In genomic region chr15:103171276-103171675, GRCm38 (mm10) we compare ENCODE assay signal across 12 mouse cellular contexts. TPM values are rescaled to one million over a fixed set of nuclear protein-coding genes. Genes with fewer than 3 reads are reported as not detected.
DNase-seq lines count a peak whose midpoint lies in the region; ATAC-seq and TF ChIP-seq lines count a peak whose summit lies in the region.
"Had no signal": no experiment of that assay in that cellular context is flagged by ENCODE, and none has a peak within 500 bp of the region (broad histone marks: within the 10 kb centered on the region; RNA-seq: fewer than 3 reads in every experiment).

No protein-coding gene starts in this region.

- WGBS in lung, embryonic 14.5 days: 14% methylated on average over 8 of the region's 8 CpGs
- 16% methylated on average over 7 of the region's 8 CpGs for WGBS in lung, postnatal 0 days
- WGBS in kidney, embryonic 16.5 days: 8% methylated on average over 8 of the region's 8 CpGs
- WGBS in neural tube, embryonic 15.5 days: 24% methylated on average over 8 of the region's 8 CpGs

- peak; percentile 72 for DNase-seq in lung, embryonic 14.5 days
- DNase-seq in lung, postnatal 0 days (ENCODE audit: low spot score): no peak
- peak; percentile 65 for DNase-seq in gastrocnemius, postnatal 14 days
- DNase-seq in right cerebral cortex, adult 2 months (ENCODE audit: low spot score in 2 of 2): no peak
- DNase-seq in right cerebral cortex, adult 18-20 months: no peak
- DNase-seq: cerebellum, adult 18-20 months; right cerebral cortex, postnatal 4 days had no signal

- no peak for ATAC-seq in lung, embryonic 14.5 days (ENCODE audit: insufficient read depth)
- no peak for ATAC-seq in lung, postnatal 0 days
- ATAC-seq in kidney, embryonic 16.5 days (ENCODE audit: low FRiP score, low TSS enrichment): no peak
- ATAC-seq in neural tube, embryonic 15.5 days (ENCODE audit: low FRiP score): no peak
- no peak for ATAC-seq in megakaryocyte, adult 5-6 weeks (ENCODE audit: poor library complexity, severe bottlenecking)
- ATAC-seq: inflammation-experienced regulatory T-cells, adult 6 months had no signal

- intact Hi-C loops in gastrocnemius, postnatal 14 days (cut with DNase I; ENCODE audit: low total_unique reads): loop anchor here (10.0 kb wide), 1 partner anchor 416 kb away; no protein-coding TSS in a partner anchor

- H3K27ac ChIP-seq in lung, embryonic 14.5 days (ENCODE audit: low read depth): no peak overlapping the region
- H3K27ac ChIP-seq in lung, postnatal 0 days (ENCODE audit: low read length): no peak overlapping the region
- H3K27ac ChIP-seq in kidney, embryonic 16.5 days (ENCODE audit: low read length): peak overlapping the region; percentile 39; the same call in 1 of the 2 replicates
- peak overlapping the region; percentile 60; the same call in 1 of the 2 replicates for H3K27ac ChIP-seq in neural tube, embryonic 15.5 days (replicated peaks)

- no peaks in the 10 kb centered on the region for H3K9me3 ChIP-seq in lung, embryonic 14.5 days (ENCODE audit: low read depth, low read length)
- no peaks in the 10 kb centered on the region for H3K9me3 ChIP-seq in lung, postnatal 0 days (ENCODE audit: low read length)
- H3K9me3 ChIP-seq in kidney, embryonic 16.5 days (ENCODE audit: low read length): no peaks in the 10 kb centered on the region
- no peaks in the 10 kb centered on the region for H3K9me3 ChIP-seq in neural tube, embryonic 15.5 days (replicated peaks)
- H3K9me3 ChIP-seq: heart, embryonic 12.5 days had no signal

- H3K4me2 ChIP-seq in lung, embryonic 14.5 days: no peak overlapping the region
- H3K4me2 ChIP-seq in lung, postnatal 0 days (replicated peaks; ENCODE audit: low read depth, low read length): no peak overlapping the region
- peak overlapping the region; percentile 5; the same call in 1 of the 2 replicates for H3K4me2 ChIP-seq in kidney, embryonic 16.5 days (replicated peaks; ENCODE audit: low read depth, low read length)
- H3K4me2 ChIP-seq in neural tube, embryonic 15.5 days: no peak overlapping the region
- H3K4me2 ChIP-seq: heart, embryonic 12.5 days had no signal

- H3K4me1 ChIP-seq in lung, embryonic 14.5 days (ENCODE audit: insufficient read depth): peaks cover 13% of the 10 kb centered on the region; the same call in 1 of the 2 replicates
- H3K4me1 ChIP-seq in lung, postnatal 0 days (ENCODE audit: insufficient read depth, low read depth, low read length): peaks cover 8% of the 10 kb centered on the region
- H3K4me1 ChIP-seq in kidney, embryonic 16.5 days (ENCODE audit: insufficient read depth, low read length): peaks cover 53% of the 10 kb centered on the region
- H3K4me1 ChIP-seq in neural tube, embryonic 15.5 days: peaks cover 66% of the 10 kb centered on the region

- peaks cover 94% of the 10 kb centered on the region for H3K27me3 ChIP-seq in lung, embryonic 14.5 days (ENCODE audit: insufficient read depth, low read length)
- H3K27me3 ChIP-seq in lung, postnatal 0 days (replicated peaks; ENCODE audit: insufficient read depth, low read length): peaks cover 73% of the 10 kb centered on the region
- peaks cover 55% of the 10 kb centered on the region for H3K27me3 ChIP-seq in kidney, embryonic 16.5 days (ENCODE audit: insufficient read depth, low read length)
- peaks cover 12% of the 10 kb centered on the region; the same call in 1 of the 2 replicates for H3K27me3 ChIP-seq in neural tube, embryonic 15.5 days (replicated peaks)

- TF ChIP-seq EP300 in lung, postnatal 0 days (IDR thresholded peaks at IDR 0.05): no peak

- no peak overlapping the region for H3K4me3 ChIP-seq in lung, embryonic 14.5 days (ENCODE audit: low read depth, low read length)
- H3K4me3 ChIP-seq in lung, postnatal 0 days (ENCODE audit: low read depth, low read length): no peak overlapping the region
- no peak overlapping the region for H3K4me3 ChIP-seq in kidney, embryonic 16.5 days (ENCODE audit: low read length)
- no peak overlapping the region for H3K4me3 ChIP-seq in neural tube, embryonic 15.5 days (replicated peaks)
- H3K4me3 ChIP-seq: heart, embryonic 12.5 days had no signal

- no peak overlapping the region for H3K9ac ChIP-seq in lung, embryonic 14.5 days
- H3K9ac ChIP-seq in lung, postnatal 0 days (replicated peaks; ENCODE audit: low read depth): no peak overlapping the region
- H3K9ac ChIP-seq in kidney, embryonic 16.5 days (replicated peaks; ENCODE audit: low read length): no peak overlapping the region
- H3K9ac ChIP-seq in neural tube, embryonic 15.5 days (replicated peaks): no peak overlapping the region
- H3K9ac ChIP-seq: heart, embryonic 12.5 days had no signal

- H3K36me3 ChIP-seq in lung, embryonic 14.5 days (ENCODE audit: insufficient read depth): no peaks in the 10 kb centered on the region
- H3K36me3 ChIP-seq in lung, postnatal 0 days (ENCODE audit: insufficient read depth, low read length): no peaks in the 10 kb centered on the region
- no peaks in the 10 kb centered on the region for H3K36me3 ChIP-seq in kidney, embryonic 16.5 days (ENCODE audit: insufficient read depth, low read length)
- H3K36me3 ChIP-seq in neural tube, embryonic 15.5 days: no peaks in the 10 kb centered on the region
- H3K36me3 ChIP-seq: heart, embryonic 12.5 days had no signal

- no peak for TF ChIP-seq CTCF in lung, embryonic 14.5 days (IDR thresholded peaks at IDR 0.05; ENCODE audit: low read depth)
- TF ChIP-seq CTCF in lung, postnatal 0 days (IDR thresholded peaks at IDR 0.05): no peak

RNA-seq across cellular contexts. Expression of gene Smug1, which starts 4.4 kb away (rescaled TPM):
- polyA plus RNA-seq in lung, embryonic 14.5 days (2014; fragmentation: Nextera tagmentation; extraction: Ambion mirVana): 18.0 and 18.1 TPM in 2 replicates
- 10.5 and 12.2 TPM in 2 replicates for polyA plus RNA-seq in lung, postnatal 0 days (2015; fragmentation: Nextera tagmentation; extraction: Ambion mirVana)
- total RNA-seq in gastrocnemius, postnatal 14 days (2021): 10 to 100 TPM; 10.6 to 11.6 TPM
- 19.8 and 20.5 TPM in 2 replicates for polyA plus RNA-seq in kidney, embryonic 16.5 days (2015; fragmentation: Nextera tagmentation; extraction: Ambion mirVana)
- 25.8 and 30.9 TPM in 2 replicates for polyA plus RNA-seq in neural tube, embryonic 15.5 days (2015; fragmentation: Nextera tagmentation; extraction: Ambion mirVana)
- total RNA-seq in megakaryocyte, adult 5-6 weeks (2015): 2.8 and 3.9 TPM in 2 replicates
- total RNA-seq in megakaryocyte, adult 5-6 weeks (2017): 3.3 and 3.8 TPM in 2 replicates

Comparison
In these comparisons a context has a peak if more than half of its experiments do, and no peak if none do; other contexts are left out.
1. DNase-seq: peak in lung, embryonic 14.5 days (single experiment) and gastrocnemius, postnatal 14 days (single experiment); none in lung, postnatal 0 days (single experiment), right cerebral cortex, adult 2 months (0 of 2) and right cerebral cortex, adult 18-20 months (single experiment).
2. H3K27ac ChIP-seq: peak in kidney, embryonic 16.5 days (single experiment) and neural tube, embryonic 15.5 days (single experiment); none in lung, embryonic 14.5 days (single experiment) and lung, postnatal 0 days (single experiment).